Mouse (Mus musculus) hindbrain, postnatal 0 days (tissue): Measurements from ENCODE around the gene Fam222b. TPM values are rescaled to one million over a fixed set of nuclear protein-coding genes. Genes with fewer than 3 reads are reported as not detected.

Source experiments
- ATAC-seq: fragments of 200-750 bp; cut with Nextera tagmentation; 2 replicates; pipeline ENCODE4 v1.8.0; 2017; ENCODE audit warnings: mild to moderate bottlenecking, moderate TSS enrichment, moderate library complexity
- DNase-seq: peaks from one replicate; pipeline ENCODE4 v3.0.0-alpha.2; 2015; ENCODE audit warnings: low spot score
- H3K27ac ChIP-seq: fragments of 300-500 bp; sonication (generic); 2 replicates; pipeline ENCODE4 v1.5.1; 2014; ENCODE audit warnings: mild to moderate bottlenecking
- H3K27me3 ChIP-seq: fragments of 300-500 bp; sonication (generic); 2 replicates; pipeline ENCODE4 v1.6.1; 2014; ENCODE audit warnings: low read length, mixed read lengths; ENCODE audit not compliant: insufficient read depth
- H3K36me3 ChIP-seq: fragments of 300-500 bp; sonication (generic); 2 replicates; pipeline ENCODE4 v1.6.1; 2014; ENCODE audit warnings: low read length, mixed read lengths; ENCODE audit not compliant: insufficient read depth
- H3K4me1 ChIP-seq: fragments of 300-500 bp; sonication (generic); 2 replicates; pipeline ENCODE4 v1.6.1; 2014; ENCODE audit warnings: antibody characterized with exemption, low read length, mixed read lengths; ENCODE audit not compliant: insufficient read depth
- H3K4me2 ChIP-seq: fragments of 300-500 bp; sonication (generic); 2 replicates; pipeline ENCODE4 v1.6.1; 2014; ENCODE audit warnings: low read depth, mild to moderate bottlenecking, low read length, moderate library complexity, mixed read lengths
- H3K4me3 ChIP-seq: fragments of 300-500 bp; sonication (generic); 2 replicates; pipeline ENCODE4 v1.5.1; 2014; ENCODE audit warnings: low read length
- H3K9ac ChIP-seq: fragments of 300-500 bp; sonication (generic); replicated peaks from 2 replicates; pipeline ENCODE4 v1.6.1; 2014; ENCODE audit warnings: mild to moderate bottlenecking, low read length, moderate library complexity, mixed read lengths
- H3K9me3 ChIP-seq: fragments of 300-500 bp; sonication (generic); 2 replicates; pipeline ENCODE4 v1.6.1; 2016; ENCODE audit warnings: low read length, mixed read lengths
- CTCF ChIP-seq: IDR thresholded peaks from 2 replicates; pipeline ENCODE4 v1.5.1; 2016; ENCODE audit warnings: antibody characterized with exemption, control low read depth, low read depth
- WGBS: fragments of 180-500 bp; shearing (Covaris S2); extraction: QIAGEN DNeasy Blood & Tissue Kit; methylation state at CpG from one replicate; pipeline ENCODE4 v1.1.7; 2014; 5-methylcytosine and 5-hydroxymethylcytosine counted together
- polyA plus RNA-seq: library from polyadenylated mRNA; unstranded; fragments of >200 nt; fragmentation: Nextera tagmentation; extraction: Ambion mirVana; gene quantifications from 2 replicates; pipeline ENCODE4 v1.2.1, GENCODE M21; 2015
- total RNA-seq: library from RNA; depleted of rRNA; stranded (reverse); fragments of >200 nt; gene quantifications from 2 replicates; pipeline ENCODE4 v1.2.3, GENCODE M21; 2014

Fam222b gene
- total and polyA plus RNA-seq, 2 experiments from 2014 or later: 22.9 to 32.6 TPM

DNA sequence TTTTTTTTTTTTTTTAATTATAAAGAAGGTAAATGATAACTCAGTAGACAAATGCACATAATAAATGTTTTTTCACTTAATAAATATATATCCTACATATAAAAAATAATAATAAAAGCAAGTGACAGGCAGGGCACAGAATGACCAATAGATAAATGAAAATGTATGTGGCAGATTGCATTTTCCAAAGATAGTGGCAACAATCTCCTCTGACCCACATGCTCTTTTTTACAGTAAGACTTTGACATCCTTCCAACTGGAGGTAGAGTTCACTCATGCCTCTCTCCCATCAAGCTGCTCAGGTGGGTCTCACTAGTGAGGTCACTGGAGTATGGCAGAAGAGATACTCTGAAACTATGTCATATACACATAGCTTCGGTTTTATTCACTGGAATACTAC is 31.9 kb upstream of the Fam222b start:
- H3K4me1 ChIP-seq: no peaks in the 10 kb centered on the region
- no peaks in the 10 kb centered on the region for H3K27me3 ChIP-seq
- WGBS: 91% methylated on average over 1 of the region's 1 CpGs
- no peak for ATAC-seq
- no peak overlapping the region for H3K4me3 ChIP-seq
- no peak for TF ChIP-seq CTCF
- H3K36me3 ChIP-seq: peaks cover 23% of the 10 kb centered on the region; the same call in 1 of the 2 replicates
- no peaks in the 10 kb centered on the region for H3K9me3 ChIP-seq
- no peak overlapping the region for H3K4me2 ChIP-seq
- H3K27ac ChIP-seq: no peak overlapping the region
- no peak for DNase-seq
- H3K9ac ChIP-seq: no peak overlapping the region

DNA sequence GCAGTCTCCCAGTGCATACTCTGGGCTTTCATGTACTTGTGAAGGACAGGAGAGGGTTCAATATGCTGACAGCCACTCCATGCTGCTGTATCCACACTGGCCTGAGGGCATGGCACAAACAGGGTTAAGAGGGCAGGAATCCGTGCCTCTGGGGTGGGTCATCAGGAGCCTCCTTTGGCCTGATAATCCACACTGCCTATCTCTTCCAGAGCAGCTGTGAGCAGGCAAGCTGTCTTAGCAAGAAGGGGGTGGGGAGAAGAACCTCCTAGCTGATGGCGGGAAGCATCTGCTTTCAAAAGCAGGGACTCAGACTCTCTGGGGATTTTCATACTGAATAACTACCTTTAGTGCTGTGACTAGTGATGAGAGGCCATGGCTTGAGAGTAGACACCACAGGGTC is 28.6 kb upstream of the Fam222b start:
- no peak for TF ChIP-seq CTCF
- Histone ChIP-seq H3K27me3 (no peaks in the 10 kb centered on the region), H3K4me2 (no peak overlapping the region), H3K36me3 (no peaks in the 10 kb centered on the region), H3K4me3 (no peak overlapping the region), H3K9ac (no peak overlapping the region), H3K9me3 (no peaks in the 10 kb centered on the region), H3K27ac (no peak overlapping the region), H3K4me1 (no peaks in the 10 kb centered on the region)
- WGBS: 51% methylated on average over 2 of the region's 2 CpGs
- DNase-seq (no peak), ATAC-seq (no peak)

DNA sequence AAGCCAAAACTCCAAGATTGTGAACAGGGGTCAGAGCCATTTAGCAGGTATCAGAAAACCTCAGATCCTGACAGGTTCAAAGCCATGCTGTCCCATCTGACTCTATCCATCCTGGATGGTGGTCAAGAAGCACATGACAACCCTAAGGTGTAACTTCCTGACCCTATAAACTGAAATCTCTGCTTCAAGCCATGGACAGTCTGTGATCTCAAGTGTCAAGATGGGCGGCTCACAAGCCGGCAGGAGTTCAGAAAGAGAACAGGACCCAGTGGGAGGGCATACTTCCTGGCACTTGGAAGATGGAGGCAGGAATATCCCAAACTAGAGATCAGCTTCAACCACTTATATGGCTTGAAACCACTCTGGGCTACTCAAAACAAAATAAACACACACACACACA is 27.8 kb upstream of the Fam222b start:
- H3K4me3 ChIP-seq: no peak overlapping the region
- no peaks in the 10 kb centered on the region for H3K36me3 ChIP-seq
- DNase-seq (no peak), ATAC-seq (no peak)
- H3K9me3 ChIP-seq: no peaks in the 10 kb centered on the region
- 49% methylated on average over 2 of the region's 2 CpGs for WGBS
- H3K4me2 ChIP-seq: no peak overlapping the region
- no peaks in the 10 kb centered on the region for H3K27me3 ChIP-seq
- TF ChIP-seq CTCF: no peak
- no peak overlapping the region for H3K9ac ChIP-seq
- H3K4me1 ChIP-seq: no peaks in the 10 kb centered on the region
- H3K27ac ChIP-seq: no peak overlapping the region

DNA sequence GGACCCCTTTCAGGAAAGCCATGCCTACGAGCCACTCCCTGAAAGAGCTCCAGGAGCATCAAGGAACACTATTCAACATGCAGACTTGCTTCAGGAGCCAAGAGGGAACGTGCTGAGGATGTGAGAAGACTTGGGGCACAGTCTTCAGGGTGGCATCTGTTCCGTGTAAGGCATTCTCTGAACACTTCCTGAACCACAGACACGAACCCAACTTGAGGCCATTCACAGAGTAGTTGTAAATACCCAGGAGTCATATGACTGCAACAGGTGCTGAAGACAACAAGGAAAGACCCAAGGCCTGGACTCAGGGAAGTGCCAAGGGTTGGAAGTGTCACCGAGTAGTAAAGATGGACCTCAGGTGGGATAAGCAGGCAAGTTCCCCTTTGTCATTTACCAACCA is 26.9 kb upstream of the Fam222b start:
- DNase-seq (no peak), ATAC-seq (no peak)
- H3K9me3 ChIP-seq: no peaks in the 10 kb centered on the region
- H3K4me2 ChIP-seq: no peak overlapping the region
- H3K4me1 ChIP-seq: no peaks in the 10 kb centered on the region
- H3K9ac ChIP-seq: no peak overlapping the region
- no peaks in the 10 kb centered on the region for H3K36me3 ChIP-seq
- no peak for TF ChIP-seq CTCF
- no peaks in the 10 kb centered on the region for H3K27me3 ChIP-seq
- H3K27ac ChIP-seq: no peak overlapping the region
- H3K4me3 ChIP-seq: no peak overlapping the region
- WGBS: 78% methylated on average over 5 of the region's 5 CpGs

DNA sequence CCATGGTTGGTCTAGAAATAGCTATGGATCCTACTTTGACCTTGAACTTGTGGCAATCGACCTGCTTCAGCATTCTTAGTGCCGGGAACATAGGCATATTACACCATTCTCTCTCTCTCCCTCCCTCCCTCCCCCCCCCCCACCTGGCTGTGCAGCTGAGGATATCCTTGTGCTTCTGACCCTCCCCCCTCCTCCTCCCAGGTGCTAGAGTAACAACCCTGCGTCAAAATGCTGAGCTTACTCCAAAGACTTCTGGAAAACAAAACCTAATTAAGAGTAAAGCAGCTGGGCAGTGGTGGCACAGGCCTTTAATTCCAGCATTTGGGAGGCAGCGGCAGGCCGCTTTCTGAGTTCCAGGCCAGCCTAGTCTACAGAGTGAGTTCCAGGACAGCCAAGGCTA is 25.3 kb upstream of the Fam222b start:
- ATAC-seq: no peak
- no peak for DNase-seq
- TF ChIP-seq CTCF: no peak
- Histone ChIP-seq H3K27ac (no peak overlapping the region), H3K4me2 (no peak overlapping the region), H3K9me3 (no peaks in the 10 kb centered on the region), H3K9ac (no peak overlapping the region), H3K36me3 (peaks cover 13% of the 10 kb centered on the region), H3K27me3 (no peaks in the 10 kb centered on the region), H3K4me1 (no peaks in the 10 kb centered on the region), H3K4me3 (no peak overlapping the region)
- 81% methylated on average over 5 of the region's 5 CpGs for WGBS

DNA sequence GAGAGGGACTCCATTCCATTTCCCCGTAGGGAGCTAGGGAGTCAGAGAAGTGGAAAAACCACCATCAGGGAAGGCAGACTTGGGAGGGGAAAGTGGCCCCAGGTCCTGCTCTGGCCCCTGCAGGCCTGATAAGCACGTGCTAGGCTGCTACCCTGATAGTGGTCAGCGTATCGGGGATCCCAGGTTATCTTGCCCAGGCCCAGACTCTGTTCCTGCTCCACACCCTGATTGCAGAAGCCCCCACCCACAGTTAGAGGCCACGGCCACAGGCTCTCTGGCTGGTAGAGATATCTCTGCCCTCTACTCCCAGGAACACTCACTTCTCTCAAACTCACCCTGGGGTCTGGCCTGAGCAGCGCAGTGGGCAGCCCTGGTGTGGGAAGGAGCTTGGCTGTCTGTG is 24.8 kb upstream of the Fam222b start:
- no peak overlapping the region for H3K4me3 ChIP-seq
- no peak overlapping the region for H3K9ac ChIP-seq
- TF ChIP-seq CTCF: no peak
- H3K27ac ChIP-seq: no peak overlapping the region
- H3K4me2 ChIP-seq: no peak overlapping the region
- no peaks in the 10 kb centered on the region for H3K9me3 ChIP-seq
- no peak for ATAC-seq
- H3K27me3 ChIP-seq: no peaks in the 10 kb centered on the region
- 84% methylated on average over 6 of the region's 6 CpGs for WGBS
- DNase-seq: no peak
- H3K36me3 ChIP-seq: peaks cover 18% of the 10 kb centered on the region
- H3K4me1 ChIP-seq: no peaks in the 10 kb centered on the region

DNA sequence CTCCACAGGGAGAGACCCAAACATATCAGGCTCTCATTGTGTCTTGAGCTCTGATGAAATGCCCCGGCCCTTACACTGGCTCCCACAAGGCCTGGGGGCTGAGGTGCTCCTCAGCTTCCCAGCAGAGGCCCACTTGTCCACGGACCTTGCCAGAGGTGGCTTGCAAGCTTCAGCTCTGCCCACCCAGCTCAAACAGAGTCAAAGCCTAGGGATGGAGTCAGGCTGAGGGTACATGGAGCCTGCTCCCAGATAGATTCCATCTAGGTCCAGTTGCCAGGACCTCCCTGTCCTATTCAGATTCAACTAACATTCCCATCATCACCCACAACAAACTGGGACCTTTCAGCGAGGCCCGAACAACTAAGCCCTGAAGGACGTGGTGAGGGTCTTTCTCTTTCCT is 22.5 kb upstream of the Fam222b start:
- H3K9me3 ChIP-seq: no peaks in the 10 kb centered on the region
- ATAC-seq: no peak

More for the DNA sequence above, 22.5 kb upstream of the Fam222b start:
- H3K9ac ChIP-seq: no peak overlapping the region
- no peak for TF ChIP-seq CTCF
- H3K4me1 ChIP-seq: no peaks in the 10 kb centered on the region
- 82% methylated on average over 5 of the region's 5 CpGs for WGBS
- no peak overlapping the region for H3K27ac ChIP-seq
- no peaks in the 10 kb centered on the region for H3K27me3 ChIP-seq
- H3K4me2 ChIP-seq: no peak overlapping the region
- peaks cover 34% of the 10 kb centered on the region for H3K36me3 ChIP-seq
- H3K4me3 ChIP-seq: no peak overlapping the region
- DNase-seq: no peak
